Mouse (Mus musculus): Measurements from ENCODE around the gene Pcsk6.

- no peak for TF ChIP-seq POLR2A (IDR thresholded peaks at IDR 0.05; ENCODE audit: borderline replicate concordance, extremely low read depth, low read depth, low read length)
- TF ChIP-seq CTCF (IDR thresholded peaks at IDR 0.05; ENCODE audit: insufficient read depth, low read length) = no peak
Observed at GRCm38 (mm10) chr7:65948891-65949290, 87.4 kb downstream of the Pcsk6 start.
